Mouse (Mus musculus): ENCODE measurements around the gene Gm9936. TPM values are rescaled to one million over a fixed set of nuclear protein-coding genes. Genes with fewer than 3 reads are reported as not detected.

Gm9936 gene
- total and polyA plus RNA-seq, 3 experiments: 0.22 TPM; not detected in 2

GRCm38 (mm10) chr5:114816599-114816998 lies 41.9 kb downstream of the Gm9936 start:
- Histone ChIP-seq H3K27me3 (ENCODE audit: insufficient read depth, low read length) (no peaks in the 10 kb centered on the region), H3K9me3 (replicated peaks) (peaks cover 23% of the 10 kb centered on the region), H3K4me1 (ENCODE audit: insufficient read depth, low read depth, low read length) (peaks cover 32% of the 10 kb centered on the region), H3K36me3 (replicated peaks) (no peaks in the 10 kb centered on the region), H3K4me3 (ENCODE audit: low read depth, low read length) (no peak overlapping the region)
- ATAC-seq (ENCODE audit: extremely low read depth, insufficient number of reproducible peaks, low FRiP score, poor library complexity, severe bottlenecking): no peak
- no peak for DNase-seq (ENCODE audit: low spot score)
- TF ChIP-seq CTCF (IDR thresholded peaks at IDR 0.05; ENCODE audit: low read depth, low read length) (no peak), TAL1 (conservative IDR thresholded peaks at IDR 0.05; ENCODE audit: low read depth, low read length) (no peak), GATA2 (IDR thresholded peaks at IDR 0.05; ENCODE audit: borderline replicate concordance, low read depth, low read length) (no peak), POLR2AphosphoS5 (IDR thresholded peaks at IDR 0.05; ENCODE audit: insufficient replicate concordance, low read depth, low read length) (no peak), GATA1 (IDR thresholded peaks at IDR 0.05; ENCODE audit: borderline replicate concordance, low read length) (no peak)

DNA sequence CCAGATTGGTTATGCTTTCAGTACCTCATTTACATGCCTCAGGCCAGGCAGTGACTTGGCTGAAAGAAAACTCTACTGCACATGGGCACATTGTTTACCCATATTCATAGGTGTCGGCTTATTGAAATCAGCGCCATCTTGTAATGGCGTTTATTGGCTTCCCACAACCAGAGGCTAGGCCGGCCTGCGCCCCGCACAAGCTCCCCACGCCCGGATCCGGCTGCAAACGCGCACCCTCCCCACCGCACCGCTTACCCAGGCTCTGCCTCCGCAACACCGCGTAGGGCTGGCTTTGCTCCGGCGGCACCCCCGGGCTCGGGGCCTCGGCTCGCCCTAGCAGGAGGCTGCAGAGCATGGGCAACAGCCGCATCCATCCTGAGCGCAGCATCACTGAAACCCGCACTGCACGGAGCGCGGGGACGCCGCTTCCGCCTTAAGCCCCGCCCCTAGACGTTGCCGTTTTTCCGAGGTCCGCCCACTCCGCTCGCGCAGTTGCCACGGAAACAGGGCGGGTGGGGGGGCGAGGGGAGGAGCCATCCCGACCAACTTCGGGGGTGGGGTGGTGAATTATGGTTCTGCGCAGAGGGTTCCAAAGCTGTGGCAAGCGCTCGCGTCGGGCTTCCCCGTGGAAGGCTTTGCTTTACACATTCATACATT lies 44.8 kb downstream of the Gm9936 start:
- Histone ChIP-seq H3K36me3 (replicated peaks) (peaks cover 5% of the 10 kb centered on the region), H3K4me1 (ENCODE audit: insufficient read depth, low read depth, low read length) (peaks cover 59% of the 10 kb centered on the region), H3K4me3 (ENCODE audit: low read depth, low read length) (peak overlapping the region; percentile 38; the same call in 1 of the 2 replicates), H3K27me3 (ENCODE audit: insufficient read depth, low read length) (no peaks in the 10 kb centered on the region), H3K9me3 (replicated peaks) (peaks cover 12% of the 10 kb centered on the region)
- DNase-seq (ENCODE audit: low spot score): no peak
- no peak for ATAC-seq (ENCODE audit: extremely low read depth, insufficient number of reproducible peaks, low FRiP score, poor library complexity, severe bottlenecking)
- TF ChIP-seq CTCF (IDR thresholded peaks at IDR 0.05; ENCODE audit: low read depth, low read length) (no peak), POLR2AphosphoS5 (IDR thresholded peaks at IDR 0.05; ENCODE audit: insufficient replicate concordance, low read depth, low read length) (no peak), TAL1 (conservative IDR thresholded peaks at IDR 0.05; ENCODE audit: low read depth, low read length) (no peak), GATA2 (IDR thresholded peaks at IDR 0.05; ENCODE audit: borderline replicate concordance, low read depth, low read length) (no peak), GATA1 (IDR thresholded peaks at IDR 0.05; ENCODE audit: borderline replicate concordance, low read length) (no peak)

- H3K4me3 ChIP-seq (ENCODE audit: low read depth, low read length): peak overlapping the region; percentile 13; the same call in 1 of the 2 replicates
These were observed 48.7 kb downstream of the Gm9936 start for GRCm38 (mm10) chr5:114809826-114810225.

DNA sequence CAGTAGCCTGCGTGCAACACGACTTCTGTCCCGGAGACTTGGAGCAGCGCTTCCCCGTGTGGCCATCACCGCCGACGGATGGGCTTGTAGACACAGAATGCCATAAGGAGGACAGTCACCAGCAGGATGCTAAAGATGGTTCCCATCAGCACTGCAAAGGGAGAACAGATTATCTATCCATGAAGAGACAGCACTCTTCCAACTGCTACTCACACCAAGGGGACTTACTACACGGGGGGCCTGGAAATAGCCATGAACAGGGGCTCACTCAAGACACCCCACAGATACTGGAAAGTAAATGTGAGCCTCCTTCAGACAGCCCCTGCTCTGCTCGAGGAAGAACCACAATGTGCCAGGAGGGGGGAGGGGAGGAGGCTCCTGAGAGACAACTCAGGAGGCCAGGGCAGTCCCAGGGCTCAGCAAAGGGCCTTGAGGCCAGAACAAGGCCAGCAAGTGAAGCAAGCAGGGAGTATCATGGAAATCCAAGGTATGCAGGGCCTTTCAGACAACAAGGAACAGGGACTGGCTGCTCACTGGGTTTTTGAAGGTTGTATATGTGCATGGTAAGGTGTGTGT lies 49.2 kb downstream of the Gm9936 start:
- Histone ChIP-seq H3K9me3 (replicated peaks) (peaks cover 6% of the 10 kb centered on the region), H3K4me1 (ENCODE audit: insufficient read depth, low read depth, low read length) (peaks cover 84% of the 10 kb centered on the region), H3K27me3 (ENCODE audit: insufficient read depth, low read length) (no peaks in the 10 kb centered on the region), H3K4me3 (ENCODE audit: low read depth, low read length) (peak overlapping the region; percentile 13; the same call in 1 of the 2 replicates), H3K36me3 (replicated peaks) (peaks cover 35% of the 10 kb centered on the region)
- DNase-seq (ENCODE audit: low spot score): peak; percentile 46
- no peak for ATAC-seq (ENCODE audit: extremely low read depth, insufficient number of reproducible peaks, low FRiP score, poor library complexity, severe bottlenecking)
- TF ChIP-seq POLR2AphosphoS5 (IDR thresholded peaks at IDR 0.05; ENCODE audit: insufficient replicate concordance, low read depth, low read length) (0 out of 2 replicates have a peak, but pooled peaks have one; percentile 76), GATA2 (IDR thresholded peaks at IDR 0.05; ENCODE audit: borderline replicate concordance, low read depth, low read length) (no peak)

More at GRCm38 (mm10) chr5:114809826-114810225, 48.7 kb downstream of the Gm9936 start:
- no peaks in the 10 kb centered on the region for H3K27me3 ChIP-seq (ENCODE audit: insufficient read depth, low read length)
- DNase-seq (ENCODE audit: low spot score): no peak
- TF ChIP-seq POLR2AphosphoS5 (IDR thresholded peaks at IDR 0.05; ENCODE audit: insufficient replicate concordance, low read depth, low read length) (no peak), TAL1 (conservative IDR thresholded peaks at IDR 0.05; ENCODE audit: low read depth, low read length) (no peak), CTCF (IDR thresholded peaks at IDR 0.05; ENCODE audit: low read depth, low read length) (no peak), GATA1 (IDR thresholded peaks at IDR 0.05; ENCODE audit: borderline replicate concordance, low read length) (no peak), GATA2 (IDR thresholded peaks at IDR 0.05; ENCODE audit: borderline replicate concordance, low read depth, low read length) (no peak)
- no peak for ATAC-seq (ENCODE audit: extremely low read depth, insufficient number of reproducible peaks, low FRiP score, poor library complexity, severe bottlenecking)
- peaks cover 79% of the 10 kb centered on the region for H3K4me1 ChIP-seq (ENCODE audit: insufficient read depth, low read depth, low read length)
- H3K9me3 ChIP-seq (replicated peaks): peaks cover 6% of the 10 kb centered on the region
- H3K36me3 ChIP-seq (replicated peaks): peaks cover 29% of the 10 kb centered on the region

DNA sequence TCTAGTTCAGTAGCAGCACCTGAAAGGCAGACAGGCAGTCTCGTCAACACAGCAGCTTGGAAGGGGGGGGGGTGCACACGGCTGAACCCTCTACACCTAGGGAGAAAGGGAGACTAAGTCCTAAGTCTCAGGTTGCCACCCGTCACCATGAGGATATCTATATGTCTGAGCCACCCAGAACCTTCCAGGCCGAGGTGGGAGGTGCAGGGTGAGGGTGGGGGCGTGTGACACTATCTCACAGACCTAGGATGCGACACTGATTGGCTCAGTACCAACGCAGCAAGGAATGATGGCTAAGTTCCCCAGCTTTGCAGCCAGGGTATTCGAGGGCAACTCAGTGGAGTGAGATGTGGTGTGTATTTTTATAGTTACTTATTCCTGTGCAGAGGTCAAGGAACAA lies 50.1 kb downstream of the Gm9936 start:
- peaks cover 44% of the 10 kb centered on the region for H3K36me3 ChIP-seq (replicated peaks)
- peak overlapping the region; percentile 47; the same call in 1 of the 2 replicates for H3K4me3 ChIP-seq (ENCODE audit: low read depth, low read length)
- ATAC-seq (ENCODE audit: extremely low read depth, insufficient number of reproducible peaks, low FRiP score, poor library complexity, severe bottlenecking) (no peak), DNase-seq (ENCODE audit: low spot score) (peak; percentile 54)
- H3K9me3 ChIP-seq (replicated peaks): peaks cover under 1% of the 10 kb centered on the region; the same call in 1 of the 2 replicates
- peaks cover 93% of the 10 kb centered on the region for H3K4me1 ChIP-seq (ENCODE audit: insufficient read depth, low read depth, low read length)
- H3K27me3 ChIP-seq (ENCODE audit: insufficient read depth, low read length): no peaks in the 10 kb centered on the region
- no peak for TF ChIP-seq POLR2AphosphoS5 (IDR thresholded peaks at IDR 0.05; ENCODE audit: insufficient replicate concordance, low read depth, low read length)
- TF ChIP-seq GATA1 (IDR thresholded peaks at IDR 0.05; ENCODE audit: borderline replicate concordance, low read length): no peak
- no peak for TF ChIP-seq GATA2 (IDR thresholded peaks at IDR 0.05; ENCODE audit: borderline replicate concordance, low read depth, low read length)
- TF ChIP-seq CTCF (IDR thresholded peaks at IDR 0.05; ENCODE audit: low read depth, low read length): no peak
- TF ChIP-seq TAL1 (conservative IDR thresholded peaks at IDR 0.05; ENCODE audit: low read depth, low read length): no peak

GRCm38 (mm10) chr5:114807893-114808292 lies 50.6 kb downstream of the Gm9936 start:
- ATAC-seq (ENCODE audit: extremely low read depth, insufficient number of reproducible peaks, low FRiP score, poor library complexity, severe bottlenecking) (no peak), DNase-seq (ENCODE audit: low spot score) (no peak)
- H3K4me1 ChIP-seq (ENCODE audit: insufficient read depth, low read depth, low read length): peaks cover 97% of the 10 kb centered on the region
- peak overlapping the region; percentile 47; the same call in 1 of the 2 replicates for H3K4me3 ChIP-seq (ENCODE audit: low read depth, low read length)
- TF ChIP-seq TAL1 (conservative IDR thresholded peaks at IDR 0.05; ENCODE audit: low read depth, low read length) (no peak), CTCF (IDR thresholded peaks at IDR 0.05; ENCODE audit: low read depth, low read length) (no peak), GATA1 (IDR thresholded peaks at IDR 0.05; ENCODE audit: borderline replicate concordance, low read length) (no peak), POLR2AphosphoS5 (IDR thresholded peaks at IDR 0.05; ENCODE audit: insufficient replicate concordance, low read depth, low read length) (no peak), GATA2 (IDR thresholded peaks at IDR 0.05; ENCODE audit: borderline replicate concordance, low read depth, low read length) (no peak)
- no peaks in the 10 kb centered on the region for H3K27me3 ChIP-seq (ENCODE audit: insufficient read depth, low read length)
- peaks cover 48% of the 10 kb centered on the region for H3K36me3 ChIP-seq (replicated peaks)
- no peaks in the 10 kb centered on the region for H3K9me3 ChIP-seq (replicated peaks)

Data from G1E (cell line).